Mouse (Mus musculus) spleen, adult 2 months (tissue): ENCODE results near the gene Bcam.

ENCODE experiments used
- CTCF ChIP-seq: fragments of 200-500 bp; IDR thresholded peaks from 2 replicates; pipeline ENCODE4 v1.5.1; 2011; ENCODE audit warnings: mild to moderate bottlenecking, inconsistent platforms; ENCODE audit not compliant: insufficient read depth, insufficient read length, insufficient replicate concordance; ENCODE audit errors: extremely low read depth
- POLR2A ChIP-seq: fragments of 200-500 bp; IDR thresholded peaks from 2 replicates; pipeline ENCODE4 v1.6.1; 2011; ENCODE audit warnings: low read depth, low read length, inconsistent platforms

- TF ChIP-seq CTCF (peak; percentile 96), POLR2A (no peak)
Observed at GRCm38 (mm10) chr7:19789904-19790347, 19.1 kb upstream of the Bcam start.
